Mouse (Mus musculus) stomach, embryonic 14.5 days (tissue): Measurements from ENCODE around the gene Usp32. TPM values are rescaled to one million over a fixed set of nuclear protein-coding genes. Genes with fewer than 3 reads are reported as not detected.

Experiments
- ATAC-seq: fragments of 200-750 bp; cut with Nextera tagmentation; 2 replicates; pipeline ENCODE4 v1.8.0; 2017; ENCODE audit warnings: low read depth, moderate TSS enrichment; ENCODE audit not compliant: insufficient number of reproducible peaks, insufficient read depth, low FRiP score
- H3K27ac ChIP-seq: fragments of 300-500 bp; sonication (generic); 2 replicates; pipeline ENCODE4 v1.5.1; 2014; ENCODE audit warnings: mild to moderate bottlenecking, low read length, moderate library complexity, mixed read lengths
- H3K27me3 ChIP-seq: fragments of 300-500 bp; sonication (generic); 2 replicates; pipeline ENCODE4 v1.6.1; 2014; ENCODE audit warnings: low read length, control low read depth, mixed read lengths; ENCODE audit not compliant: control insufficient read depth, insufficient read depth
- H3K36me3 ChIP-seq: fragments of 300-500 bp; sonication (generic); 2 replicates; pipeline ENCODE4 v1.6.1; 2014; ENCODE audit warnings: mild to moderate bottlenecking, control low read depth, low read length, moderate library complexity, mixed read lengths; ENCODE audit not compliant: control insufficient read depth, insufficient read depth
- H3K4me1 ChIP-seq: fragments of 300-500 bp; sonication (generic); 2 replicates; pipeline ENCODE4 v1.6.1; 2014; ENCODE audit warnings: low read length, control low read depth, mixed read lengths; ENCODE audit not compliant: control insufficient read depth, insufficient read depth
- H3K4me2 ChIP-seq: fragments of 300-500 bp; sonication (generic); replicated peaks from 2 replicates; pipeline ENCODE4 v1.6.1; 2014; ENCODE audit warnings: low read depth, low read length, control low read depth
- H3K4me3 ChIP-seq: fragments of 300-500 bp; sonication (generic); 2 replicates; pipeline ENCODE4 v1.5.1; 2014; ENCODE audit warnings: low read depth, low read length, control low read depth
- H3K9ac ChIP-seq: fragments of 300-500 bp; sonication (generic); replicated peaks from 2 replicates; pipeline ENCODE4 v1.6.1; 2014; ENCODE audit warnings: low read depth, mild to moderate bottlenecking, control low read depth, low read length, moderate library complexity, mixed read lengths
- H3K9me3 ChIP-seq: fragments of 300-500 bp; sonication (generic); 2 replicates; pipeline ENCODE4 v1.6.1; 2016; ENCODE audit warnings: low read depth, low read length, control low read depth; ENCODE audit not compliant: control insufficient read depth
- WGBS: fragments of 180-500 bp; shearing (Covaris S2); extraction: QIAGEN DNeasy Blood & Tissue Kit; methylation state at CpG from one replicate; pipeline ENCODE4 v1.1.7; 2014; 5-methylcytosine and 5-hydroxymethylcytosine counted together
- polyA plus RNA-seq: library from polyadenylated mRNA; unstranded; fragments of >200 nt; fragmentation: Nextera tagmentation; extraction: Ambion mirVana; gene quantifications from 2 replicates; pipeline ENCODE4 v1.2.1, GENCODE M21; 2014

Usp32 gene
- polyA plus RNA-seq, 1 experiment from 2014 or later = 9.7 TPM

DNA sequence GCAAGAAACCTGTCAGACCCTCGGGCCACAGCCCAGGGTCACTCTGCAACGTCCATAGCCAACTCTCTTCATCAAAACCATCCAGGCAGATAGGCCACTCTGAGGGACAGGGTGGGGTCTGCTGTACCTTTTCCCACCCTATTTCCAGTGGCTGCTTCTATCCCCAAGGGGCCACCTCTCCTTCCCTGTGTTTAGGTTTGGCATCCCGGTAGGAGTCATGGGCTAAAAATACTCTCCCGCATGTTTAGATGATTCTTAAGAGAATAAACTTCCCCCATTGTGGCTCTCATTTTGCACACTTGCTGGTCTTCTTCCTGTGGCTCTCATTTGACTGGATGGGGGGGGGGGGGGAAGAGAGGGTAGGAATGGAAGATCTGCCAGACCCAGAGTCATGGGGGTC lies 171.7 kb downstream of the Usp32 start:
- 76% methylated on average over 4 of the region's 4 CpGs for WGBS
- ATAC-seq = no peak
- H3K27ac ChIP-seq = no peak overlapping the region

DNA sequence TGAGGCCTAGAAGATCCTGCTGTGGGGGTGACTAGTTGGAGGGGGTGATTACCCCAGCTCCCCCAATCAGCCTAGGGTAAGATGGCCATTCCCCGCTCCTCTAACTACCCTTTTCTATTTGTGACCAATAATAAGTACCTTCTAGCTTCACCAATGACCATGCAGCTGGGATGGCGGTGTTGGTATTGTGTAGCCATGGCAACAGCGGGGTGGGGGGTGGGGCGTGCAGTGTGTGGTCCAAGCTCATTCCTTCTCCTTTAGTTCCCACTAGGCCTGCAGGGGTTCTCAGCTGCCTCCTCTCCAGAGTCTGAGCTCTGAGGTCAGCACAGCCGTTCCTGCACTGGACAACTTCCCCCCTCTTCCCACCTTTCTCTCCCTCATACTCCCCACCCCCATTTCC lies 172.8 kb downstream of the Usp32 start:
- no peaks in the 10 kb centered on the region for H3K36me3 ChIP-seq
- H3K9ac ChIP-seq = no peak overlapping the region
- 28% methylated on average over 5 of the region's 5 CpGs for WGBS
- H3K4me2 ChIP-seq = no peak overlapping the region
- no peaks in the 10 kb centered on the region for H3K27me3 ChIP-seq
- H3K9me3 ChIP-seq = no peaks in the 10 kb centered on the region
- no peak overlapping the region for H3K27ac ChIP-seq
- ATAC-seq = peak; percentile 46; the same call in 1 of the 2 replicates
- H3K4me1 ChIP-seq = 0 out of 2 replicates have a peak, but pooled peaks cover 3% of the 10 kb centered on the region
- no peak overlapping the region for H3K4me3 ChIP-seq

More for the DNA sequence above, 171.7 kb downstream of the Usp32 start:
- Histone ChIP-seq H3K27me3 (no peaks in the 10 kb centered on the region), H3K4me1 (0 out of 2 replicates have a peak, but pooled peaks cover 3% of the 10 kb centered on the region), H3K9me3 (no peaks in the 10 kb centered on the region), H3K4me2 (no peak overlapping the region), H3K36me3 (no peaks in the 10 kb centered on the region), H3K4me3 (no peak overlapping the region), H3K9ac (no peak overlapping the region)

DNA sequence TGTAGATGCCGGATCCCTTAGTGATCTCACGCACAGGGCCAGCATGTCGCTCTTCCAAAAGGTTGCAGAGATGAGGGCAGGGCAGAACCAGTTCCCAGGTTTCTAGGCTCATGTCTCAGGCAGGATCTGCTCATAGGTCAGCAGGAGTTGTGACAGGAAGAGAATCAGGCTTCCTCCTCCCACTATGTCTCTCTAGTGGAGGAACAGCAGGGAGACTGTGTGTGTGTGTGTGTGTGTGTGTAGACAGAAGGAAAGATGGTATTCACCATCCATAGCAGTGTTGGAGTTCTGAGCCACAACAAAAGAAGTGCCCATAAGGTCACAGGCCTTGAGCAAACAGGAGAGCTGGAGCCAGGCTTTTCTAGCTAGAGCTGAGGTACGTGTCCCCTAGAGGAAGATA lies 173.3 kb downstream of the Usp32 start:
- H3K27me3 ChIP-seq = no peaks in the 10 kb centered on the region
- no peak overlapping the region for H3K4me2 ChIP-seq
- H3K9ac ChIP-seq = no peak overlapping the region
- ATAC-seq = no peak
- 0 out of 2 replicates have a peak, but pooled peaks cover 3% of the 10 kb centered on the region for H3K4me1 ChIP-seq
- H3K36me3 ChIP-seq = no peaks in the 10 kb centered on the region
- H3K4me3 ChIP-seq = no peak overlapping the region
- H3K27ac ChIP-seq = no peak overlapping the region
- H3K9me3 ChIP-seq = no peaks in the 10 kb centered on the region
- 71% methylated on average over 4 of the region's 4 CpGs for WGBS

DNA sequence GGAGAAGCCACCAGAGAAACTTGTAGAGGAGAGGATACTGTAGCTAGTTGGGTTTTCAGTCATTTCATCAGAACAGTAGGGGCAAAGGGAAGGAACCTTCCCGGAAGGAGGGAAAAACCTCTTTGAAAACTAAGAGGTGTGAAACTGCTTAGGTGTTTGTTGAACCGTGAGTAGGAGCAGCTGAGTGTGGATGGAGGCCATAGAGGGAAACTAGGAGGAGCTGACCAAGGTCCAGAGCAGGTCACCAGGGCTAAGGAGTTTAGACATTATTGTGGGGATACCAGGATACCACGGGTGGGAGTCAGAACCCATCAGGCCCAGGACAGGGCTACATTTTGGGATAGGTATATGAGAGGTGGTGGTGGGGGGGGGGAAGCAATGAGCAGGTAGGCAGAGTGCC lies 176.4 kb downstream of the Usp32 start:
- no peak for ATAC-seq
- Histone ChIP-seq H3K4me1 (no peaks in the 10 kb centered on the region), H3K27me3 (no peaks in the 10 kb centered on the region), H3K9me3 (no peaks in the 10 kb centered on the region), H3K4me3 (no peak overlapping the region), H3K36me3 (no peaks in the 10 kb centered on the region), H3K4me2 (no peak overlapping the region), H3K9ac (no peak overlapping the region), H3K27ac (no peak overlapping the region)
- WGBS = 83% methylated on average over 3 of the region's 3 CpGs

DNA sequence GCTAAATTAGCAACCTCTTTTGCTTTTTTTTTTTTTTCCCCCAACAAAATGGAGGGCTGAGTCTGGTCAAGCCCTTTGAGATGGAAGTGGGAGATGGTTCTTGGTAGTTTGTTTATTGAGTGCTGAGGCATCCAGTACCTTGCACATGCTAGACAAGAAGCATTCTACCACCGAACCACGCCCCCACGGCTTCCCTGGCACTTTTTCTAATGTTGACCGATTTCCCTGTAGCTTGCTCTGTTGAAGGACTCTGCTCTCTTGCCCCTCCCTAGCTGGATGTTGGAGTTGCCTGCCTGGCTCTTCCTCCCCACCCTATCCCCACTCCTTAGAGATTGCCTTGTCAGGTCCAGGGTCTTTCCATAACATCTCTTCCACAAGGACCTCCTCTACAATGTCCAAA lies 177.4 kb downstream of the Usp32 start:
- no peaks in the 10 kb centered on the region for H3K9me3 ChIP-seq
- WGBS = 81% methylated on average over 4 of the region's 4 CpGs
- H3K27ac ChIP-seq = no peak overlapping the region
- H3K4me3 ChIP-seq = no peak overlapping the region
- no peaks in the 10 kb centered on the region for H3K36me3 ChIP-seq
- no peak overlapping the region for H3K9ac ChIP-seq
- peaks cover 3% of the 10 kb centered on the region; the same call in 1 of the 2 replicates for H3K4me1 ChIP-seq
- ATAC-seq = no peak
- H3K27me3 ChIP-seq = 0 out of 2 replicates have a peak, but pooled peaks cover 8% of the 10 kb centered on the region
- H3K4me2 ChIP-seq = no peak overlapping the region

DNA sequence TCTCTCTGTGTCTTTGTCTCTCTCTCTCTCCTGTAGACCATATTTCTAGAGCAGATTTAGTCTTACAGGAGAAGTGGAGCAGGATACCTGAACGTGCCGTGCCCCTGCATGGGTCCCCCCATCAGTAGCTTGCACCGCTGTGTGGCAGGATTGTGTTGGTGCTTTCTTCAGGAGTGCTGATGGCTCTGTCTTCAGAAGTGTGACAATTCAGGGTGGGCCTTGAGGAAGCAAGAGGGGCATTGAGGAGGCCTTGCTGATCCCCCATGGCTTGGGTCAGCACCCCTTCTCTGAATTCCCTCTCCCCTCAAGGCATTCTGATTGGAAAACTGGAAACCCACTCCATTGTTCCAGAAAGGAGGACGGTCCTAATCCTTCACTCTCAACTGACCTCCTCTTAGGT lies 178.4 kb downstream of the Usp32 start:
- peaks cover 5% of the 10 kb centered on the region; the same call in 1 of the 2 replicates for H3K4me1 ChIP-seq
- H3K36me3 ChIP-seq = no peaks in the 10 kb centered on the region
- WGBS = 89% methylated on average over 4 of the region's 4 CpGs
- no peak overlapping the region for H3K4me2 ChIP-seq
- H3K9ac ChIP-seq = no peak overlapping the region
- H3K27ac ChIP-seq = no peak overlapping the region
- H3K4me3 ChIP-seq = no peak overlapping the region
- no peak for ATAC-seq
- no peaks in the 10 kb centered on the region for H3K9me3 ChIP-seq
- peaks cover 14% of the 10 kb centered on the region; the same call in 1 of the 2 replicates for H3K27me3 ChIP-seq

DNA sequence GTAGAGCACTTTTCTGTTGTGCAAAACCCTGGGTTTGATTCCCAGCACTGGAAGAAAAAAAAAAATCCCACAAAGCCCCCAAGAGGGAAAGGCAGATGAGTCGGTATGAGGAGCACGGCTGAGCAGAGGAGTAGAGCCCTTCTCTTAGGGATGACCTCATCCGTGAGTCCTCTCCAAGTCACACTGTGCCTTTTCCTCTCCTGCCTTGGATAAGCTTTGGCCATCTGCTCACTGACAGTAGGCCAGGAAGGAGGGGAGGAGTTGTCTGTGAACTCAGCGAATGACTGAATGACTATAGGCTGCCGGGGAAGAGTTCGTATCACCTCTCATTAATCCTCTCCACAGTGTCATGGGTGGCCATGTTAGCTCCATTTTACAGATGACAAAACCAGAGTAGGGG lies 179.2 kb downstream of the Usp32 start:
- Histone ChIP-seq H3K4me2 (no peak overlapping the region), H3K9ac (no peak overlapping the region), H3K4me1 (peaks cover 5% of the 10 kb centered on the region; the same call in 1 of the 2 replicates), H3K27ac (no peak overlapping the region), H3K36me3 (no peaks in the 10 kb centered on the region), H3K4me3 (no peak overlapping the region), H3K9me3 (no peaks in the 10 kb centered on the region), H3K27me3 (peaks cover 14% of the 10 kb centered on the region; the same call in 1 of the 2 replicates)
- WGBS = 74% methylated on average over 6 of the region's 6 CpGs
- ATAC-seq = no peak

DNA sequence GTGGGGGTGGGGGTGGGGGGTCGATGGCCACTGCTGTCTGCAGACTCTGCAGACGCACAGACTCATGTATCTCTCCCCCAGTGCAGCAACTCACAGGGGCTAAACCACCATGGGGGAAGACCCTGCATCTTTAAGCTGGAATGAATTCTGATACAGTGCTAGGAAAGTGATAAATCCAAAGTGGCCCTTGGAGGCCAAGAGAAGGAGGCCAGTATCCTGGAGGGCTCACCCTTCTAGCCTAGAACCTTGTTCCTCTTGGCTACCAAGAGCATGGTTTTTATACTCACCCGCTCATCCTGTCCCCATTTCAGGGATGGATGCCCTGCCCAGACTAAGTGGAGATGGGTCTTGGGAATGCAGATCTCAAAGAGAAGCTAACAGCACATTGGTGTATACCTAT lies 179.7 kb downstream of the Usp32 start:
- Histone ChIP-seq H3K27ac (no peak overlapping the region), H3K27me3 (peaks cover 14% of the 10 kb centered on the region; the same call in 1 of the 2 replicates), H3K4me1 (peaks cover 5% of the 10 kb centered on the region; the same call in 1 of the 2 replicates), H3K4me2 (no peak overlapping the region), H3K9ac (no peak overlapping the region), H3K36me3 (no peaks in the 10 kb centered on the region), H3K9me3 (no peaks in the 10 kb centered on the region), H3K4me3 (no peak overlapping the region)
- 33% methylated on average over 3 of the region's 3 CpGs for WGBS
- no peak for ATAC-seq

DNA sequence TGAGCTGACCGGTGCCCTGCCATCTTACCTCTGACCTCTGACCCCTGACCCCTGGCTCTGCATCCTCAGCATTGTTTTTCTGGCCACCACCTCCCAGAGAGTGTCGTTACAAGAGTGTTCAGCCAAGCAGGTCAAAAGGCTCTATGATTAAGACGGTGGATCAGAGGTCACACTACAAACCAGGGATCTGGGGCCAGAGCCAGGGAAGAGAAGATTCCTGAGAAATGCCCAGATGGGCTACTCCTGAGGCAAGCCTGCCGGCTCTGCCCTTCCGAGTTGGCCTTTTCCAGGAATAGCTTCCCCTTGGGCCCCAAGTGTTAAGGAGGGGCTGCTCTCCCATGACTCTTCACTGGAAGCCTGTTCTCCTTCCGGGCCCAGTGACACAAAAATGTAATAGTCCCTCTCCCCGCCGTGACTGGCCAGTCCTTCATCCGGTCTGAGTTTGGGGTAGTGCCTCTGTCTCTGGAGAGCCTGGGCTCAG lies 180.2 kb downstream of the Usp32 start:
- 8% methylated on average over 9 of the region's 9 CpGs for WGBS
- no peak overlapping the region for H3K4me3 ChIP-seq
- no peak overlapping the region for H3K4me2 ChIP-seq
- no peaks in the 10 kb centered on the region for H3K9me3 ChIP-seq
- H3K27me3 ChIP-seq = peaks cover 14% of the 10 kb centered on the region; the same call in 1 of the 2 replicates
- ATAC-seq = no peak
- H3K27ac ChIP-seq = no peak overlapping the region
- peaks cover 5% of the 10 kb centered on the region; the same call in 1 of the 2 replicates for H3K4me1 ChIP-seq
- no peaks in the 10 kb centered on the region for H3K36me3 ChIP-seq
- H3K9ac ChIP-seq = no peak overlapping the region
